Mouse (Mus musculus): ENCODE results near the gene Ninj2.

- TF ChIP-seq ZNF384 (IDR thresholded peaks at IDR 0.05; ENCODE audit: low read depth, low read length), result no peak
- TF ChIP-seq USF2 (IDR thresholded peaks at IDR 0.05; ENCODE audit: borderline replicate concordance in 1 of 2, insufficient read depth in 1 of 2, low read depth in 1 of 2, low read length in 2 of 2), result no peak
- no peak for TF ChIP-seq UBTF (IDR thresholded peaks at IDR 0.05; ENCODE audit: borderline replicate concordance, insufficient read depth, low read depth, low read length)
- no peak for TF ChIP-seq POLR2AphosphoS2 (IDR thresholded peaks at IDR 0.05; ENCODE audit: low read length)
These were observed 97.8 kb downstream of the Ninj2 start for GRCm38 (mm10) chr6:120190912-120191311.

Data from MEL (cell line).